Mouse (Mus musculus): ENCODE results near the gene Myo1h. TPM values are rescaled to one million over a fixed set of nuclear protein-coding genes. Genes with fewer than 3 reads are reported as not detected.

Gene Myo1h
- polyA plus RNA-seq, 1 experiment: 2.2 TPM

- Histone ChIP-seq H3K79me2 (ENCODE audit: control insufficient read depth, insufficient read depth) (no peaks in the 10 kb centered on the region), H3K4me3 (ENCODE audit: insufficient read depth, poor library complexity, severe bottlenecking) (no peak overlapping the region), H3K79me3 (ENCODE audit: low read depth) (no peaks in the 10 kb centered on the region), H3K27me3 (ENCODE audit: control insufficient read depth, insufficient read depth, insufficient read length) (peaks cover 76% of the 10 kb centered on the region), H3K36me3 (ENCODE audit: control insufficient read depth, insufficient read depth) (no peaks in the 10 kb centered on the region), H3ac (ENCODE audit: control insufficient read depth, insufficient read length, low read depth) (no peak overlapping the region)
- no peak for TF ChIP-seq MYOD1 (IDR thresholded peaks at IDR 0.05; ENCODE audit: control insufficient read depth, insufficient read length, low read depth)
- TF ChIP-seq MYOG (IDR thresholded peaks at IDR 0.05; ENCODE audit: control insufficient read depth, extremely low read depth, insufficient read length): no peak
- TF ChIP-seq CTCF (IDR thresholded peaks at IDR 0.05; ENCODE audit: control insufficient read depth, insufficient read depth, insufficient read length): no peak
- no peak for TF ChIP-seq CEBPB (IDR thresholded peaks at IDR 0.05; ENCODE audit: low read depth)
These were observed 13.6 kb upstream of the Myo1h start for GRCm38 (mm10) chr5:114275339-114275738.

- TF ChIP-seq MYOD1 (IDR thresholded peaks at IDR 0.05; ENCODE audit: control insufficient read depth, insufficient read length, low read depth): no peak
- no peak for TF ChIP-seq USF1 (IDR thresholded peaks at IDR 0.05; ENCODE audit: low read depth)
- no peak for TF ChIP-seq CTCF (IDR thresholded peaks at IDR 0.05; ENCODE audit: control insufficient read depth, insufficient read depth, insufficient read length)
- Histone ChIP-seq H3K79me2 (ENCODE audit: control insufficient read depth, insufficient read depth) (no peaks in the 10 kb centered on the region), H3K36me3 (ENCODE audit: control insufficient read depth, insufficient read depth) (no peaks in the 10 kb centered on the region), H3K27me3 (ENCODE audit: control insufficient read depth, insufficient read depth, insufficient read length) (peaks cover 80% of the 10 kb centered on the region), H3K4me3 (ENCODE audit: insufficient read depth, poor library complexity, severe bottlenecking) (no peak overlapping the region), H3K79me3 (ENCODE audit: low read depth) (no peaks in the 10 kb centered on the region), H3ac (ENCODE audit: control insufficient read depth, insufficient read length, low read depth) (no peak overlapping the region)
These were observed 13.0 kb upstream of the Myo1h start for GRCm38 (mm10) chr5:114275991-114276390.

- Histone ChIP-seq H3K79me3 (ENCODE audit: low read depth) (no peaks in the 10 kb centered on the region), H3K27me3 (ENCODE audit: control insufficient read depth, insufficient read depth, insufficient read length) (peaks cover 79% of the 10 kb centered on the region), H3K36me3 (ENCODE audit: control insufficient read depth, insufficient read depth) (no peaks in the 10 kb centered on the region), H3K4me3 (ENCODE audit: insufficient read depth, poor library complexity, severe bottlenecking) (no peak overlapping the region), H3K79me2 (ENCODE audit: control insufficient read depth, insufficient read depth) (no peaks in the 10 kb centered on the region), H3ac (ENCODE audit: control insufficient read depth, insufficient read length, low read depth) (no peak overlapping the region)
- no peak for TF ChIP-seq MYOG (IDR thresholded peaks at IDR 0.05; ENCODE audit: control insufficient read depth, extremely low read depth, insufficient read length)
- no peak for TF ChIP-seq CTCF (IDR thresholded peaks at IDR 0.05; ENCODE audit: control insufficient read depth, insufficient read depth, insufficient read length)
- no peak for TF ChIP-seq MYOD1 (IDR thresholded peaks at IDR 0.05; ENCODE audit: control insufficient read depth, insufficient read length, low read depth)
- TF ChIP-seq FOSL1 (IDR thresholded peaks at IDR 0.05; ENCODE audit: insufficient read depth, low read length, poor library complexity, severe bottlenecking): no peak
- TF ChIP-seq MAX (IDR thresholded peaks at IDR 0.05): no peak
- no peak for TF ChIP-seq USF1 (IDR thresholded peaks at IDR 0.05; ENCODE audit: low read depth)
- TF ChIP-seq CEBPB (IDR thresholded peaks at IDR 0.05; ENCODE audit: low read depth): no peak
These were observed 9.4 kb upstream of the Myo1h start for GRCm38 (mm10) chr5:114279382-114280143.

GRCm38 (mm10) chr5:114282346-114282745 lies 6.6 kb upstream of the Myo1h start:
- Histone ChIP-seq H3K27me3 (ENCODE audit: control insufficient read depth, insufficient read depth, insufficient read length) (peaks cover 64% of the 10 kb centered on the region), H3K79me3 (ENCODE audit: low read depth) (no peaks in the 10 kb centered on the region), H3K79me2 (ENCODE audit: control insufficient read depth, insufficient read depth) (no peaks in the 10 kb centered on the region), H3K4me3 (ENCODE audit: insufficient read depth, poor library complexity, severe bottlenecking) (no peak overlapping the region), H3K36me3 (ENCODE audit: control insufficient read depth, insufficient read depth) (no peaks in the 10 kb centered on the region), H3ac (ENCODE audit: control insufficient read depth, insufficient read length, low read depth) (no peak overlapping the region)
- TF ChIP-seq MYOG (IDR thresholded peaks at IDR 0.05; ENCODE audit: control insufficient read depth, extremely low read depth, insufficient read length) (no peak), USF1 (IDR thresholded peaks at IDR 0.05; ENCODE audit: low read depth) (no peak), CEBPB (IDR thresholded peaks at IDR 0.05; ENCODE audit: low read depth) (no peak), CTCF (IDR thresholded peaks at IDR 0.05; ENCODE audit: control insufficient read depth, insufficient read depth, insufficient read length) (no peak), MYOD1 (IDR thresholded peaks at IDR 0.05; ENCODE audit: control insufficient read depth, insufficient read length, low read depth) (no peak), MAX (IDR thresholded peaks at IDR 0.05) (no peak), FOSL1 (IDR thresholded peaks at IDR 0.05; ENCODE audit: insufficient read depth, low read length, poor library complexity, severe bottlenecking) (no peak)

GRCm38 (mm10) chr5:114284604-114285397 lies 4.2 kb upstream of the Myo1h start:
- H3K27me3 ChIP-seq (ENCODE audit: control insufficient read depth, insufficient read depth, insufficient read length): peaks cover 64% of the 10 kb centered on the region
- H3K79me3 ChIP-seq (ENCODE audit: low read depth): no peaks in the 10 kb centered on the region
- H3K79me2 ChIP-seq (ENCODE audit: control insufficient read depth, insufficient read depth): no peaks in the 10 kb centered on the region
- H3ac ChIP-seq (ENCODE audit: control insufficient read depth, insufficient read length, low read depth): no peak overlapping the region
- no peak overlapping the region for H3K4me3 ChIP-seq (ENCODE audit: insufficient read depth, poor library complexity, severe bottlenecking)
- TF ChIP-seq USF1 (IDR thresholded peaks at IDR 0.05; ENCODE audit: low read depth) (no peak), MYOD1 (IDR thresholded peaks at IDR 0.05; ENCODE audit: control insufficient read depth, insufficient read length, low read depth) (no peak), MYOG (IDR thresholded peaks at IDR 0.05; ENCODE audit: control insufficient read depth, extremely low read depth, insufficient read length) (no peak), FOSL1 (IDR thresholded peaks at IDR 0.05; ENCODE audit: insufficient read depth, low read length, poor library complexity, severe bottlenecking) (no peak), CTCF (IDR thresholded peaks at IDR 0.05; ENCODE audit: control insufficient read depth, insufficient read depth, insufficient read length) (no peak), MAX (IDR thresholded peaks at IDR 0.05) (no peak)
- H3K36me3 ChIP-seq (ENCODE audit: control insufficient read depth, insufficient read depth): no peaks in the 10 kb centered on the region

Measured in C2C12 (cell line).